Mouse (Mus musculus): ENCODE measurements around the gene Nox1. TPM values are rescaled to one million over a fixed set of nuclear protein-coding genes. Genes with fewer than 3 reads are reported as not detected.

Gene Nox1
- polyA plus RNA-seq (2014; fragmentation: Nextera tagmentation; extraction: Ambion mirVana), result 0.09 and 0.10 TPM in 2 replicates

DNA sequence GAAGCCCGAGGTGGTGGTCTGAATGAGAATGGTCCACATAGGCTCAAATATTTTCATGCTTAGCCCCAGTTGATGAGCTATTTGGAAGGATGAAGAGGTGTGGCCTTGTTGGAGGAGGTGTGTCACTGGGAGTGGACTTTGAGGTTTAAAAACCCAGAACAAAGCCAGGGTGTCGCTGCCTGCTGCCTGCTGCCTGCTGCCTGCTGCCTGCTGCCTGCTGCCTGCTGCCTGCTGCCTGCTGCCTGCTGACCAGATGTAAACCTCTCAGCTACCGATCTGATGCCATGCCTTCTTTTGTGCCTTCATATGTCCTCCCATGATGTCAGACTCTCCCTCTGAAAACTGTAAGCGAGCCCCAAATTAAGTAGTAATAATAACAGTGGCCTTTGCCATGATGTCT is at the start of gene Nox1:
Nox1 (minus strand) TSS at position 101 of the 400 bp plus-strand sequence.
- no peaks in the 10 kb centered on the region for H3K36me3 ChIP-seq (ENCODE audit: control insufficient read depth, insufficient read depth, low read length)
- ATAC-seq (ENCODE audit: low read depth) (no peak), DNase-seq (ENCODE audit: low spot score) (no peak)
- 49% methylated on average over 3 of the region's 4 CpGs for WGBS
- H3K27me3 ChIP-seq (replicated peaks; ENCODE audit: control insufficient read depth, insufficient read depth, low read length), result 0 out of 2 replicates have a peak, but pooled peaks cover 6% of the 10 kb centered on the region
- H3K4me2 ChIP-seq (ENCODE audit: low read depth, low read length), result no peak within 1 kb of the TSS
- no peak within 1 kb of the TSS for H3K27ac ChIP-seq (replicated peaks; ENCODE audit: low read depth, low read length)
- H3K9me3 ChIP-seq (ENCODE audit: control insufficient read depth, low read length), result no peaks in the 10 kb centered on the region
- no peak within 1 kb of the TSS for H3K9ac ChIP-seq (ENCODE audit: low read depth, low read length)
- no peaks in the 10 kb centered on the region for H3K4me1 ChIP-seq (ENCODE audit: control insufficient read depth, insufficient read depth, low read length)
- no peak within 1 kb of the TSS for H3K4me3 ChIP-seq (ENCODE audit: low read depth, low read length)

DNA sequence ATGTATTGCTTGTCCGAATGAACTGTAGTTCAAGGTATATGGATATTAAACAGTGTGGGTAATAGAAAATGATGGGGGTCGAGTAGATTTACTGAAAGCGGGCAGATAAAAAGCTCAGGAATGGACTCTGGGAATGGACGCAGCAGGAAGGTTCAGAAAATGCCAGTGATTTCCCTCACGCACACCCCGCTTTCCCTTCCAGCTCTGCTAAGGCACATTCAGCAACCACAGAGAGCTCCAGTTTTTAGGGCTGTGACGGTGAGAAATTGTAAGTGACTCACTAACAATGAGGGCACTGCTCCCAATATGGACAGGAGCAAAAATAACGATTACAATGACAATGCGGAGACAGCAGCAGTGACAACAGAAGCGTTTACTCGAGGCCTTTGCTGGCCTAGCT is 40.4 kb upstream of the Nox1 start:
- Histone ChIP-seq H3K36me3 (ENCODE audit: control insufficient read depth, insufficient read depth, low read length) (no peaks in the 10 kb centered on the region), H3K27ac (replicated peaks; ENCODE audit: low read depth, low read length) (no peak overlapping the region), H3K27me3 (replicated peaks; ENCODE audit: control insufficient read depth, insufficient read depth, low read length) (no peaks in the 10 kb centered on the region), H3K9me3 (ENCODE audit: control insufficient read depth, low read length) (no peaks in the 10 kb centered on the region), H3K9ac (ENCODE audit: low read depth, low read length) (no peak overlapping the region), H3K4me3 (ENCODE audit: low read depth, low read length) (no peak overlapping the region), H3K4me1 (ENCODE audit: control insufficient read depth, insufficient read depth, low read length) (no peaks in the 10 kb centered on the region), H3K4me2 (ENCODE audit: low read depth, low read length) (no peak overlapping the region)
- ATAC-seq (ENCODE audit: low read depth) (no peak), DNase-seq (ENCODE audit: low spot score) (no peak)
- 67% methylated on average over 11 of the region's 11 CpGs for WGBS

DNA sequence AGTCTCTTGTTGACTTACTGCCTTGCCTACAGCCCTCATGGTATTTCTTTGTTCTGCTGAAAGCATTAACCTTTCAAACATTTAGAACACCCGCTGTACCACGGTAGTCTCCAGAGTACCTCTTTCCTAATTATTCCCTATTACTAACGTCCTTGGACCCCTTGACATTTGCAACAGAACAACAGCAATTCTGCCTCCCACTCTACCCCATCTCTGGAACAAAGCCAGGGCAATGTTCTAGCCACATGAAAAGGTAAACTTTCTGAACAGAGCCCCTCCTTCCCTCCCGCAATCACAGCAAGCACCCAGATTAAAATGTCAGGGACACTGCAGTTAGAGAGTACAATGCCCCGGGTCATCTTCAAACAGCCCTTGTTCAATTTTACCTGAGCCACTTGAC is 39.4 kb upstream of the Nox1 start:
- Histone ChIP-seq H3K27ac (replicated peaks; ENCODE audit: low read depth, low read length) (no peak overlapping the region), H3K4me3 (ENCODE audit: low read depth, low read length) (no peak overlapping the region), H3K4me2 (ENCODE audit: low read depth, low read length) (no peak overlapping the region), H3K27me3 (replicated peaks; ENCODE audit: control insufficient read depth, insufficient read depth, low read length) (no peaks in the 10 kb centered on the region), H3K36me3 (ENCODE audit: control insufficient read depth, insufficient read depth, low read length) (no peaks in the 10 kb centered on the region), H3K9ac (ENCODE audit: low read depth, low read length) (no peak overlapping the region), H3K4me1 (ENCODE audit: control insufficient read depth, insufficient read depth, low read length) (no peaks in the 10 kb centered on the region), H3K9me3 (ENCODE audit: control insufficient read depth, low read length) (no peaks in the 10 kb centered on the region)
- 63% methylated on average over 5 of the region's 5 CpGs for WGBS
- no peak for DNase-seq (ENCODE audit: low spot score)
- ATAC-seq (ENCODE audit: low read depth), result no peak

DNA sequence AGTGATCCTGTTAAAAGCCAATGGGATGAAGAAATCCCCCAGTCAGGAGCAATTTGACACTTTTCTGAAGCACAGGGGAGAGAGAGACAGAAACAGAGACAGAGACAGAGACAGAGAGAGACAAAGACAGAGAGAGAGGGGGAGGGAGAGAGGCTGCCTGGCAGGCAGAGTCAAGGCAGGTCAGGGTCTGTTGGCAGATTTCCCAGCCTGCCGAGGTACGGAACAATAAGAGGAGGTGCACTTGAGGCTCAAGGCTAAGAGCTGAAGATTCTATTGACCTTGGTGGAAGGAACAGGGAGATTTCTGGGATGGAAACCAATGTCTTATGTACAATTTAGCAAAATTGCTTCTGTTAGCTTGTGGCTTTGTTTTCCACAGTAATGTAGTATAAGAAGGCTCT is 26.4 kb upstream of the Nox1 start:
- Histone ChIP-seq H3K36me3 (ENCODE audit: control insufficient read depth, insufficient read depth, low read length) (no peaks in the 10 kb centered on the region), H3K9me3 (ENCODE audit: control insufficient read depth, low read length) (no peaks in the 10 kb centered on the region), H3K4me3 (ENCODE audit: low read depth, low read length) (no peak overlapping the region), H3K4me1 (ENCODE audit: control insufficient read depth, insufficient read depth, low read length) (no peaks in the 10 kb centered on the region), H3K9ac (ENCODE audit: low read depth, low read length) (no peak overlapping the region), H3K27ac (replicated peaks; ENCODE audit: low read depth, low read length) (no peak overlapping the region), H3K27me3 (replicated peaks; ENCODE audit: control insufficient read depth, insufficient read depth, low read length) (no peaks in the 10 kb centered on the region), H3K4me2 (ENCODE audit: low read depth, low read length) (no peak overlapping the region)
- 50% methylated on average over 2 of the region's 2 CpGs for WGBS
- DNase-seq (ENCODE audit: low spot score) (peak; percentile 3), ATAC-seq (ENCODE audit: low read depth) (no peak)

DNA sequence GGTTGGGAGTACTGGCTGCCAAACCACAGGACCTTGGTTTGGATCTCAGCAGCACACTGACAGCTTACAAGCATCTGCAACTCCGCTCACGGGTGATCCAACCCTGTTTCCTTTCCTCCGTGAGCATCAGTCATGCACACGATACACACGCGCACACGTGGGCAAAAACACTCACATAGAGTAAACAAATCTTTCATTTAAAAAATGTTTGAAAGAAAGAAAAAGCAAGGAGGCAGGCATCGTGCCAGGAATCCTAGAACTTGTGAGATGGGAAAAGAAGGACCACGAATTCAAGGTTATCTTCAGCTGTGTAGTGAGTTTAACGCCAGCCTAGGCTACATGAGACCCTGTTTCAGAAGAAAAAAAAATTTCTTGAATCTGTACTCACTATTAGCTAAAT is 24.2 kb upstream of the Nox1 start:
- Histone ChIP-seq H3K9me3 (ENCODE audit: control insufficient read depth, low read length) (no peaks in the 10 kb centered on the region), H3K9ac (ENCODE audit: low read depth, low read length) (no peak overlapping the region), H3K4me3 (ENCODE audit: low read depth, low read length) (no peak overlapping the region), H3K4me2 (ENCODE audit: low read depth, low read length) (no peak overlapping the region), H3K4me1 (ENCODE audit: control insufficient read depth, insufficient read depth, low read length) (no peaks in the 10 kb centered on the region), H3K27ac (replicated peaks; ENCODE audit: low read depth, low read length) (no peak overlapping the region), H3K36me3 (ENCODE audit: control insufficient read depth, insufficient read depth, low read length) (no peaks in the 10 kb centered on the region), H3K27me3 (replicated peaks; ENCODE audit: control insufficient read depth, insufficient read depth, low read length) (no peaks in the 10 kb centered on the region)
- ATAC-seq (ENCODE audit: low read depth) (no peak), DNase-seq (ENCODE audit: low spot score) (no peak)
- WGBS, result 87% methylated on average over 10 of the region's 10 CpGs

DNA sequence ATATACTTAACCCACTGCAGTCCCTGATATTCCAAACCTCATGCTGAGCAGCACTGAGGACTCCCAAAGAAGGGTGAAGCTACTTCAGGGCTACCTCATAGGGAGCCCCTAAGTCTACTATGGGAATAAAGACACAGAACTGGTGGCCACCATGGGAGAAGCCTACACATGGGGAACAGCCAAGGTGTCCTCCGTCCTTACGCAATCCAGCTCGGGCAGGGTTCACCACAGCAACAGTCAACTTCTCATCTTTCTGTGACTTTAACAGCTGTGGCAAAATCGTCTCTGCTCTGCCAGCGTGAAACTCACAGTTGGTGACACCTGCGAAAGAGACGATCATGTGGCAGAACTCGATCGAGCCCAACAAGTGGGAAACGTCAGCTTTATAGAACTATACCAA is 16.5 kb upstream of the Nox1 start:
- no peak overlapping the region for H3K27ac ChIP-seq (replicated peaks; ENCODE audit: low read depth, low read length)
- no peak for ATAC-seq (ENCODE audit: low read depth)
- no peaks in the 10 kb centered on the region for H3K9me3 ChIP-seq (ENCODE audit: control insufficient read depth, low read length)
- no peak overlapping the region for H3K4me3 ChIP-seq (ENCODE audit: low read depth, low read length)
- no peak overlapping the region for H3K4me2 ChIP-seq (ENCODE audit: low read depth, low read length)
- no peak for DNase-seq (ENCODE audit: low spot score)
- no peaks in the 10 kb centered on the region for H3K4me1 ChIP-seq (ENCODE audit: control insufficient read depth, insufficient read depth, low read length)
- no peaks in the 10 kb centered on the region for H3K27me3 ChIP-seq (replicated peaks; ENCODE audit: control insufficient read depth, insufficient read depth, low read length)
- no peak overlapping the region for H3K9ac ChIP-seq (ENCODE audit: low read depth, low read length)
- WGBS, result 90% methylated on average over 10 of the region's 10 CpGs
- H3K36me3 ChIP-seq (ENCODE audit: control insufficient read depth, insufficient read depth, low read length), result no peaks in the 10 kb centered on the region

DNA sequence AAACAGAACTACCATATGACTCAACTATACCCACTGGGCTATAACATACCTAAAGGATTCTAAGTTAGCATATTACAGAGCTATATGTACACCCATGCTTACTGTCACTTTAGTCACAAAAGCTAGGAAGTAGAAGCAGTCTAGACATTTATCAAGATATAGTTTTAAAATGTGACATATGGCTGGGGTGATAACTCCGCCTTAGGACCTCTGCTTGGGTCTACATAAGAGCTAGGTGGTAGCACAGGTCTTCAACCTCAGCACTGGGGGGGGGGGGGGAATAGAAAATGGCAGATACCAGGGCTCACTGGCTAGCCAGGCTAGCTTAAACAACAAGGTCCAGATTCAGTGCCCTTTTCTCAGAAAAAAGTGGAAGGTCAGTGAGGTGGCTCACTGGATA is 11.3 kb upstream of the Nox1 start:
- ATAC-seq (ENCODE audit: low read depth) (no peak), DNase-seq (ENCODE audit: low spot score) (no peak)
- Histone ChIP-seq H3K4me3 (ENCODE audit: low read depth, low read length) (no peak overlapping the region), H3K9me3 (ENCODE audit: control insufficient read depth, low read length) (no peaks in the 10 kb centered on the region), H3K27me3 (replicated peaks; ENCODE audit: control insufficient read depth, insufficient read depth, low read length) (no peaks in the 10 kb centered on the region), H3K9ac (ENCODE audit: low read depth, low read length) (no peak overlapping the region), H3K27ac (replicated peaks; ENCODE audit: low read depth, low read length) (no peak overlapping the region), H3K4me2 (ENCODE audit: low read depth, low read length) (no peak overlapping the region), H3K36me3 (ENCODE audit: control insufficient read depth, insufficient read depth, low read length) (no peaks in the 10 kb centered on the region), H3K4me1 (ENCODE audit: control insufficient read depth, insufficient read depth, low read length) (no peaks in the 10 kb centered on the region)
- WGBS, result 94% methylated on average over 1 of the region's 1 CpGs

DNA sequence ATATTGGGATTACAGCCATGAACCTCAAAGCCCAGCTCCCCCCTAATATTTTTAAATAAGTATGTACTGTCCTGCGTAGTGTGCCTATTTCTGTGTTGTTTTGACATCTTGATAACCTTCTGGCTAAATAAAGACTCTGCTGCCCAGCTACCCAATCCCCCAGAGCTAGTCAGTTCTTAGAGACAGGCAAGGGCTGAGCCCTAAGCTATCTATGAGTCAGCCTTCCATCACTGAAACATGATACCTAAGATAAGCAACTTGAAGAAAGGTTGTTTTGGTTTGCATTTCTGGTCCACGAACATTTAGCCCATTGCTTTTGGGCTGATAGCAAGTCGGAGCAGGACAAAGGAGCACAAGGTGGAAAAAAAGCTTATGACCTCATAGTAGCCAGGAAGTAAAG is 1.1 kb downstream of the Nox1 start:
- Histone ChIP-seq H3K4me2 (ENCODE audit: low read depth, low read length) (no peak overlapping the region), H3K4me1 (ENCODE audit: control insufficient read depth, insufficient read depth, low read length) (no peaks in the 10 kb centered on the region), H3K27ac (replicated peaks; ENCODE audit: low read depth, low read length) (no peak overlapping the region), H3K9ac (ENCODE audit: low read depth, low read length) (no peak overlapping the region), H3K9me3 (ENCODE audit: control insufficient read depth, low read length) (no peaks in the 10 kb centered on the region), H3K27me3 (replicated peaks; ENCODE audit: control insufficient read depth, insufficient read depth, low read length) (0 out of 2 replicates have a peak, but pooled peaks cover 6% of the 10 kb centered on the region), H3K4me3 (ENCODE audit: low read depth, low read length) (no peak overlapping the region), H3K36me3 (ENCODE audit: control insufficient read depth, insufficient read depth, low read length) (no peaks in the 10 kb centered on the region)
- no peak for DNase-seq (ENCODE audit: low spot score)
- no peak for ATAC-seq (ENCODE audit: low read depth)
- 60% methylated on average over 3 of the region's 3 CpGs for WGBS

DNA sequence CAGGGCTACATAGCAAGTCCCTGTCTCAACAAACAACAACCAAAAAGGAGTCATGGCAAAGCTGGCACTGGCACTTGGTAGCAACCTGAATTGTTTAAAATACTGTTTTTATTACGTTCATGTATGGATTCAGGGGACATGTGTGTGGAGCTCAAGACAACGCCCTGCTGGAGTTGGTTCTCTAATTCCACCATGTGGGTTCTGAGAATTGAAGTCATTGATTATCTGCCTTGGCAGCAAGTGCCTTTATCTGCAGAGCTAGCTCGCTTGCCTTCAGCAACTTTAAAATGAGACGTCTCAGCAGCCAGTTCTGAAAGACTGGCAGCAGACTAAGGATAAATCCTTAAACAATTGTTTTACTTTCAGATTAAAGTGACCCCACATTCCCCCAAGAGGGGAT is 3.6 kb downstream of the Nox1 start:
- no peak overlapping the region for H3K4me2 ChIP-seq (ENCODE audit: low read depth, low read length)
- no peaks in the 10 kb centered on the region for H3K9me3 ChIP-seq (ENCODE audit: control insufficient read depth, low read length)
- ATAC-seq (ENCODE audit: low read depth) (no peak), DNase-seq (ENCODE audit: low spot score) (no peak)
- H3K36me3 ChIP-seq (ENCODE audit: control insufficient read depth, insufficient read depth, low read length), result no peaks in the 10 kb centered on the region
- no peak overlapping the region for H3K4me3 ChIP-seq (ENCODE audit: low read depth, low read length)
- H3K4me1 ChIP-seq (ENCODE audit: control insufficient read depth, insufficient read depth, low read length), result no peaks in the 10 kb centered on the region
- H3K27ac ChIP-seq (replicated peaks; ENCODE audit: low read depth, low read length), result no peak overlapping the region
- 52% methylated on average over 4 of the region's 4 CpGs for WGBS
- no peaks in the 10 kb centered on the region for H3K27me3 ChIP-seq (replicated peaks; ENCODE audit: control insufficient read depth, insufficient read depth, low read length)
- H3K9ac ChIP-seq (ENCODE audit: low read depth, low read length), result no peak overlapping the region

Data from embryonic facial prominence, embryonic 14.5 days (tissue).